Mouse (Mus musculus) C2C12 (cell line): ENCODE results near the gene C8a. TPM values are rescaled to one million over a fixed set of nuclear protein-coding genes. Genes with fewer than 3 reads are reported as not detected.

ENCODE experiments used
- H3K27me3 ChIP-seq: one replicate; pipeline ENCODE4 v1.6.1; 2011; ENCODE audit not compliant: control insufficient read depth, insufficient read depth, insufficient read length
- H3K36me3 ChIP-seq: one replicate; pipeline ENCODE4 v1.6.1; 2011; ENCODE audit not compliant: control insufficient read depth, insufficient read depth
- H3K4me3 ChIP-seq: one replicate; pipeline ENCODE4 v1.5.1; 2011; ENCODE audit warnings: mild to moderate bottlenecking, control low read depth; ENCODE audit not compliant: poor library complexity, insufficient read depth, severe bottlenecking
- H3K79me2 ChIP-seq: one replicate; pipeline ENCODE4 v1.6.1; 2011; ENCODE audit not compliant: control insufficient read depth, insufficient read depth
- H3K79me3 ChIP-seq: one replicate; pipeline ENCODE4 v1.6.1; 2011; ENCODE audit warnings: low read depth, control low read depth
- H3ac ChIP-seq: one replicate; pipeline ENCODE3; 2011; ENCODE audit warnings: low read depth; ENCODE audit not compliant: control insufficient read depth, insufficient read length
- CEBPB ChIP-seq: IDR thresholded peaks from one replicate; pipeline ENCODE4 v1.6.1; 2011; ENCODE audit warnings: low read depth, mild to moderate bottlenecking, control low read depth, moderate library complexity
- CTCF ChIP-seq: IDR thresholded peaks from one replicate; pipeline ENCODE4 v1.5.1; 2011; ENCODE audit not compliant: control insufficient read depth, insufficient read depth, insufficient read length
- FOSL1 ChIP-seq: IDR thresholded peaks from one replicate; pipeline ENCODE4 v1.8.0; 2011; ENCODE audit warnings: mild to moderate bottlenecking, low read length; ENCODE audit not compliant: poor library complexity, insufficient read depth, severe bottlenecking
- MAX ChIP-seq: IDR thresholded peaks from one replicate; pipeline ENCODE4 v1.6.1; 2011; ENCODE audit warnings: mild to moderate bottlenecking, control low read depth
- MYOD1 ChIP-seq: IDR thresholded peaks from one replicate; pipeline ENCODE4 v1.6.1; 2011; ENCODE audit warnings: low read depth; ENCODE audit not compliant: control insufficient read depth, insufficient read length
- MYOG ChIP-seq: IDR thresholded peaks from one replicate; pipeline ENCODE4 v1.6.1; 2011; ENCODE audit not compliant: control insufficient read depth, insufficient read length; ENCODE audit errors: extremely low read depth
- USF1 ChIP-seq: IDR thresholded peaks from one replicate; pipeline ENCODE4 v1.6.1; 2011; ENCODE audit warnings: low read depth, mild to moderate bottlenecking, control low read depth, moderate library complexity
- polyA plus RNA-seq: library from polyadenylated mRNA; unstranded; fragments of >200 nt; fragmentation: generic; extraction: Trizol; gene quantifications from one replicate; pipeline ENCODE4 v1.2.1, GENCODE M21; 2012; ENCODE audit warnings: missing spikeins

The C8a gene
- polyA plus RNA-seq, 1 experiment, result not detected

- Histone ChIP-seq H3K27me3 (no peaks in the 10 kb centered on the region), H3K4me3 (no peak overlapping the region), H3K79me3 (no peaks in the 10 kb centered on the region), H3K79me2 (no peaks in the 10 kb centered on the region), H3K36me3 (no peaks in the 10 kb centered on the region), H3ac (no peak overlapping the region)
- TF ChIP-seq MYOD1 (no peak), MAX (no peak), FOSL1 (no peak), MYOG (no peak), USF1 (no peak), CTCF (no peak), CEBPB (no peak)
These were observed 28.9 kb upstream of the C8a start for GRCm38 (mm10) chr4:104905049-104905448.

DNA sequence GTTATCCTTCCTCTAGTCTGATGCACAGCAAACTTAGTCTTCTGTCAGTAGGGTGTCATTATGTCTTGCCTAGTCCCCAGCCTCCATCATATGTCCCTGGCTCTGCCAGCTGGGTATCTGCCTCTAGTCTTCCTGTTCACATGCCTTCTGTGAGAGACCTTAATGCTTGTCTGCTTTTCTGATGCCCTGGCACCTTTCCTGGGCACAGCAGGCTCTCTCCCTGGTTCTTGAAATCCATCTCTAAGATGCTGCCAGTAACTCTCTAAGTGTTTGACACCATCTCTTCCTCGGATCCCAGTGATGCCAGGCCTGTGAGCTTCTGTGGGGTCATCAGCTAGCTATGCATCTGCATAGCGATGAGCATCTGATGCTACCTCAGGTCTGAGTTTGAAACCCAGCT lies 26.6 kb upstream of the C8a start:
- H3K79me3 ChIP-seq, result no peaks in the 10 kb centered on the region
- H3ac ChIP-seq, result no peak overlapping the region
- no peaks in the 10 kb centered on the region for H3K36me3 ChIP-seq
- H3K27me3 ChIP-seq, result no peaks in the 10 kb centered on the region
- H3K4me3 ChIP-seq, result no peak overlapping the region
- TF ChIP-seq MAX (no peak), CTCF (no peak), FOSL1 (no peak), CEBPB (no peak), MYOG (no peak), MYOD1 (no peak), USF1 (no peak)
- no peaks in the 10 kb centered on the region for H3K79me2 ChIP-seq

- no peak overlapping the region for H3K4me3 ChIP-seq
- TF ChIP-seq CTCF (peak; percentile 22), MYOG (no peak), FOSL1 (no peak), CEBPB (no peak)
- H3K79me2 ChIP-seq, result no peaks in the 10 kb centered on the region
- H3K27me3 ChIP-seq, result no peaks in the 10 kb centered on the region
- no peak overlapping the region for H3ac ChIP-seq
- H3K79me3 ChIP-seq, result no peaks in the 10 kb centered on the region
- no peaks in the 10 kb centered on the region for H3K36me3 ChIP-seq
These were observed 18.0 kb upstream of the C8a start for GRCm38 (mm10) chr4:104894004-104894734.

DNA sequence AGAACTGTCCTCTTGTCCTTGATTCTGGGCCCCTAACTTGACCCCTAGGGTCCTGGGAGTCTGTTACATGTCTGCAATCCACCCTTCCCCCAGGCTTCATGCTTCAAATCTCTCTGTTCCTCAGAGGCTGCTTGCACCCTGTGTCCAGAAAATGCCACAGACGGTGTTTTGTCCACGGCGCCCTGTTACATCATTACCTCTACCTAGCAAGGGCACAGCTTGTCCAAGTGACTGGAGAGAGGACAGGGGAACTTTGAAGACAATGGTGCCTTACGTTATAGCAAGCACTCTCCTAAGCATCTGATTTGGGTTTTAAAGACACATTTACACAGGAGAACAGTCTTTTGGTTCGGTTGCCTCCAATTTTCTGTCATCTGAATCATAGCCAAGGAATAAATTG lies 17.4 kb upstream of the C8a start:
- no peak overlapping the region for H3K4me3 ChIP-seq
- no peaks in the 10 kb centered on the region for H3K79me3 ChIP-seq
- H3K36me3 ChIP-seq, result no peaks in the 10 kb centered on the region
- H3K79me2 ChIP-seq, result no peaks in the 10 kb centered on the region
- H3K27me3 ChIP-seq, result no peaks in the 10 kb centered on the region
- no peak for TF ChIP-seq MAX
- TF ChIP-seq MYOD1, result no peak
- no peak for TF ChIP-seq CTCF
- no peak for TF ChIP-seq CEBPB
- no peak for TF ChIP-seq FOSL1
- no peak for TF ChIP-seq MYOG
- no peak for TF ChIP-seq USF1
- H3ac ChIP-seq, result no peak overlapping the region

DNA sequence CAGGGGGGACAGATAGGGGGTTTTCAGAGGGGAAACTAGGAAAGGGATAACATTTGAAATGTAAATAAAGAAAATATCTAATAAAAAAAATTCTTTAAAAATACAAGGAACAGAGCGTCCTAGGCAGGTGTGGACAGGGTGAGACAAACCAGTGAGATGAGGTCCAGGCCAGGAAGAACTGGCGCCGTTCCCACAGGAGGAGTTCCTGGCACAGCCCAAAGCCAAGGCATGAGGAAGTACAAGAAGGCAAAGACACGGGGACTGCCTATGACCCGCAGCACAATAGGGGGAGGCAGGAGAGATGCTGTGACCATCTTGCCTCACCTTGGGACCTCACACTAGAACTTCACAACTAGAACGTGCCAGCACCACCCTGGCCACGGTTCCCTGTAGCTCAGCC lies 15.5 kb upstream of the C8a start:
- peaks cover 7% of the 10 kb centered on the region for H3K27me3 ChIP-seq
- H3K36me3 ChIP-seq, result no peaks in the 10 kb centered on the region
- no peaks in the 10 kb centered on the region for H3K79me3 ChIP-seq
- no peaks in the 10 kb centered on the region for H3K79me2 ChIP-seq
- H3ac ChIP-seq, result no peak overlapping the region
- TF ChIP-seq FOSL1 (no peak), MYOD1 (no peak), MAX (no peak), CEBPB (no peak), MYOG (no peak)
- H3K4me3 ChIP-seq, result no peak overlapping the region

DNA sequence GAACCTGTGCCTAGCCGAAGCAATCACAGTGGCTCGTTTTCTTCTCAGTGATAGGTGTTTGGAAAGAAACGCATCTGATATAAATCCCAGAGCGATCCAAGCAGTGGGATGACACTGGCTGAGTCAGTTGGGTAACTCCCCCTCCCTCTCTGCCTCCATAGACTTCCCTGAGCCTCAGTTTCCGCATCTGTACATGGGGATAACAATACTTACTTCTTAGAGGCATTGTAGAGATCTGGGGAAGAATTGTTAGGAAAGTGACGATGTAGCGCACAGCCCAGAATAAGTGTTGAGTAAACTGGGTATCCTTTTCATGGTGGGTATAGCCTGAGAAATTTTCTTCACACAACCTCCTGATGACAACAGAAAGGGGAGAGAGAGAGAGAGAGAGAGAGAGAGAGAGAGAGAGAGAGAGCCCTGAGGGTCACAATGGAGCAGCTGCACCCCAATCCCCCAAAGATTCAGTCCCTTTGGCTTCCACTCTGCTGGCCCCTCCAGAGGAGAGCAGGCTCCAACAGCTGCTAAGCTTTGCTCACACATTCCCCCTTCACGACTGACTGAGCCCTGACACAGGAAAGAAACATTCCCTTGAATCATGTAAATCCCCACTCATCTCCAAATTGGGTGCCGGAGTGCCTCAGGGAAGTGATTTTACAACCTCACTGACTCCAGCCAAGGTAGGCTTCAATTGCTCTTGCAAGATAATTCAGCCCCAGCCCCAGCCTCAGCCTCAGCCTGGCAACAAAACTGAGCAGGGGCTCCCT lies 12.5 kb upstream of the C8a start:
- no peaks in the 10 kb centered on the region for H3K79me3 ChIP-seq
- no peaks in the 10 kb centered on the region for H3K36me3 ChIP-seq
- H3K79me2 ChIP-seq, result no peaks in the 10 kb centered on the region
- peaks cover 13% of the 10 kb centered on the region for H3K27me3 ChIP-seq
- TF ChIP-seq MYOG (no peak), MAX (no peak), FOSL1 (no peak), CEBPB (no peak), MYOD1 (no peak)
- no peak overlapping the region for H3K4me3 ChIP-seq
- no peak overlapping the region for H3ac ChIP-seq
